Mouse (Mus musculus): Measurements from ENCODE around the gene Atn1. TPM values are rescaled to one million over a fixed set of nuclear protein-coding genes. Genes with fewer than 3 reads are reported as not detected.

Atn1 gene
- polyA plus RNA-seq, 1 experiment from 2014 or later: 9.0 TPM

GRCm38 (mm10) chr6:124737040-124737439 lies 19.3 kb downstream of the Atn1 start:
- Histone ChIP-seq H3K9ac (replicated peaks; ENCODE audit: low read length) (no peak overlapping the region), H3K36me3 (replicated peaks; ENCODE audit: control insufficient read depth, insufficient read depth, low read depth, low read length) (no peaks in the 10 kb centered on the region), H3K27me3 (ENCODE audit: control insufficient read depth, insufficient read depth, low read length) (no peaks in the 10 kb centered on the region), H3K4me1 (ENCODE audit: control insufficient read depth, insufficient read depth, low read length) (no peaks in the 10 kb centered on the region; the same call in 1 of the 2 replicates), H3K27ac (replicated peaks; ENCODE audit: low read depth, low read length) (no peak overlapping the region), H3K9me3 (replicated peaks; ENCODE audit: control insufficient read depth, low read length) (no peaks in the 10 kb centered on the region), H3K4me3 (ENCODE audit: low read depth, low read length) (no peak overlapping the region), H3K4me2 (ENCODE audit: low read depth, low read length) (no peak overlapping the region)
- 88% methylated on average over 11 of the region's 11 CpGs for WGBS
- ATAC-seq (replicated peaks; ENCODE audit: insufficient number of reproducible peaks, low FRiP score, low TSS enrichment, low read depth) (no peak), DNase-seq (ENCODE audit: low spot score) (no peak)

DNA sequence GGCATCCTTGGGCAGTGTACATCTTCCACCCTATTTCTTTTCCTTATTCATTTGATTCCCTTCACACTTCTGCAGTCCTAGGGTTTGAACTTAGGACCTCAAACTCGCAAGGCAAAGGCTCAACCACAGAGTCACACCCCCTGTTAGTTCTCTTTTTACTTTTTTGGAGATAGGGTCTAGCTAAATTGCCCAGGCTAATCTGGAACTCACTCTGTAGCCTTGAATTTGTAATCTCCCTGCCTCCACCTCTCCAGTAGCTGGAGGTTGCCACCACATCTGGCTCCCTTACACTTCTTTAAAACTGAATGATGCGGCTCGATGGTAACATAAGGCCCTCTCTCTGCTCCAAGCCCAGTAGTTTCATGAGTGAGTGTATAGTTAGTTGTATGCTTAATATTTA lies 21.9 kb downstream of the Atn1 start:
- Histone ChIP-seq H3K4me3 (ENCODE audit: low read depth, low read length) (no peak overlapping the region), H3K9me3 (replicated peaks; ENCODE audit: control insufficient read depth, low read length) (no peaks in the 10 kb centered on the region), H3K27ac (replicated peaks; ENCODE audit: low read depth, low read length) (no peak overlapping the region), H3K4me1 (ENCODE audit: control insufficient read depth, insufficient read depth, low read length) (no peaks in the 10 kb centered on the region; the same call in 1 of the 2 replicates), H3K36me3 (replicated peaks; ENCODE audit: control insufficient read depth, insufficient read depth, low read depth, low read length) (no peaks in the 10 kb centered on the region), H3K27me3 (ENCODE audit: control insufficient read depth, insufficient read depth, low read length) (no peaks in the 10 kb centered on the region), H3K4me2 (ENCODE audit: low read depth, low read length) (no peak overlapping the region), H3K9ac (replicated peaks; ENCODE audit: low read length) (no peak overlapping the region)
- no peak for DNase-seq (ENCODE audit: low spot score)
- ATAC-seq (replicated peaks; ENCODE audit: insufficient number of reproducible peaks, low FRiP score, low TSS enrichment, low read depth): no peak
- WGBS: 91% methylated on average over 3 of the region's 3 CpGs

- H3K27me3 ChIP-seq (ENCODE audit: control insufficient read depth, insufficient read depth, low read length): no peaks in the 10 kb centered on the region
- no peak overlapping the region for H3K9ac ChIP-seq (replicated peaks; ENCODE audit: low read length)
- no peak overlapping the region for H3K4me2 ChIP-seq (ENCODE audit: low read depth, low read length)
- ATAC-seq (replicated peaks; ENCODE audit: insufficient number of reproducible peaks, low FRiP score, low TSS enrichment, low read depth) (0 out of 2 replicates have a peak, but pooled peaks have one; percentile 45), DNase-seq (ENCODE audit: low spot score) (no peak)
- 45% methylated on average over 19 of the region's 19 CpGs for WGBS
- no peaks in the 10 kb centered on the region; the same call in 1 of the 2 replicates for H3K4me1 ChIP-seq (ENCODE audit: control insufficient read depth, insufficient read depth, low read length)
- H3K4me3 ChIP-seq (ENCODE audit: low read depth, low read length): no peak overlapping the region
- H3K36me3 ChIP-seq (replicated peaks; ENCODE audit: control insufficient read depth, insufficient read depth, low read depth, low read length): no peaks in the 10 kb centered on the region
- no peak overlapping the region for H3K27ac ChIP-seq (replicated peaks; ENCODE audit: low read depth, low read length)
- no peaks in the 10 kb centered on the region for H3K9me3 ChIP-seq (replicated peaks; ENCODE audit: control insufficient read depth, low read length)
These were observed 23.6 kb downstream of the Atn1 start for GRCm38 (mm10) chr6:124732476-124733370.

- H3K36me3 ChIP-seq (replicated peaks; ENCODE audit: control insufficient read depth, insufficient read depth, low read depth, low read length): no peaks in the 10 kb centered on the region
- no peaks in the 10 kb centered on the region; the same call in 1 of the 2 replicates for H3K4me1 ChIP-seq (ENCODE audit: control insufficient read depth, insufficient read depth, low read length)
- 84% methylated on average over 7 of the region's 7 CpGs for WGBS
- H3K9ac ChIP-seq (replicated peaks; ENCODE audit: low read length): no peak overlapping the region
- no peak overlapping the region for H3K27ac ChIP-seq (replicated peaks; ENCODE audit: low read depth, low read length)
- H3K4me3 ChIP-seq (ENCODE audit: low read depth, low read length): no peak overlapping the region
- no peak for DNase-seq (ENCODE audit: low spot score)
- no peak for ATAC-seq (replicated peaks; ENCODE audit: insufficient number of reproducible peaks, low FRiP score, low TSS enrichment, low read depth)
- H3K9me3 ChIP-seq (replicated peaks; ENCODE audit: control insufficient read depth, low read length): no peaks in the 10 kb centered on the region
- H3K4me2 ChIP-seq (ENCODE audit: low read depth, low read length): no peak overlapping the region
- no peaks in the 10 kb centered on the region for H3K27me3 ChIP-seq (ENCODE audit: control insufficient read depth, insufficient read depth, low read length)
These were observed 25.3 kb downstream of the Atn1 start for GRCm38 (mm10) chr6:124731038-124731437.

GRCm38 (mm10) chr6:124729850-124730705 lies 26.2 kb downstream of the Atn1 start:
- ATAC-seq (replicated peaks; ENCODE audit: insufficient number of reproducible peaks, low FRiP score, low TSS enrichment, low read depth): no peak
- Histone ChIP-seq H3K4me2 (ENCODE audit: low read depth, low read length) (no peak overlapping the region), H3K4me1 (ENCODE audit: control insufficient read depth, insufficient read depth, low read length) (no peaks in the 10 kb centered on the region; the same call in 1 of the 2 replicates), H3K4me3 (ENCODE audit: low read depth, low read length) (no peak overlapping the region), H3K9me3 (replicated peaks; ENCODE audit: control insufficient read depth, low read length) (no peaks in the 10 kb centered on the region), H3K27me3 (ENCODE audit: control insufficient read depth, insufficient read depth, low read length) (no peaks in the 10 kb centered on the region), H3K36me3 (replicated peaks; ENCODE audit: control insufficient read depth, insufficient read depth, low read depth, low read length) (no peaks in the 10 kb centered on the region), H3K9ac (replicated peaks; ENCODE audit: low read length) (no peak overlapping the region; the same call in 1 of the 2 replicates), H3K27ac (replicated peaks; ENCODE audit: low read depth, low read length) (no peak overlapping the region)
- 81% methylated on average over 8 of the region's 8 CpGs for WGBS
- DNase-seq (ENCODE audit: low spot score): no peak

GRCm38 (mm10) chr6:124728621-124729020 lies 27.7 kb downstream of the Atn1 start:
- Histone ChIP-seq H3K4me3 (ENCODE audit: low read depth, low read length) (no peak overlapping the region), H3K36me3 (replicated peaks; ENCODE audit: control insufficient read depth, insufficient read depth, low read depth, low read length) (no peaks in the 10 kb centered on the region), H3K27me3 (ENCODE audit: control insufficient read depth, insufficient read depth, low read length) (no peaks in the 10 kb centered on the region), H3K27ac (replicated peaks; ENCODE audit: low read depth, low read length) (no peak overlapping the region), H3K9me3 (replicated peaks; ENCODE audit: control insufficient read depth, low read length) (no peaks in the 10 kb centered on the region), H3K4me1 (ENCODE audit: control insufficient read depth, insufficient read depth, low read length) (no peaks in the 10 kb centered on the region; the same call in 1 of the 2 replicates), H3K9ac (replicated peaks; ENCODE audit: low read length) (no peak overlapping the region), H3K4me2 (ENCODE audit: low read depth, low read length) (no peak overlapping the region)
- ATAC-seq (replicated peaks; ENCODE audit: insufficient number of reproducible peaks, low FRiP score, low TSS enrichment, low read depth) (no peak), DNase-seq (ENCODE audit: low spot score) (no peak)
- WGBS: 88% methylated on average over 10 of the region's 10 CpGs

GRCm38 (mm10) chr6:124724472-124724871 lies 31.9 kb downstream of the Atn1 start:
- Histone ChIP-seq H3K27me3 (ENCODE audit: control insufficient read depth, insufficient read depth, low read length) (no peaks in the 10 kb centered on the region), H3K4me2 (ENCODE audit: low read depth, low read length) (no peak overlapping the region), H3K9ac (replicated peaks; ENCODE audit: low read length) (no peak overlapping the region), H3K27ac (replicated peaks; ENCODE audit: low read depth, low read length) (no peak overlapping the region), H3K36me3 (replicated peaks; ENCODE audit: control insufficient read depth, insufficient read depth, low read depth, low read length) (no peaks in the 10 kb centered on the region), H3K4me3 (ENCODE audit: low read depth, low read length) (no peak overlapping the region), H3K4me1 (ENCODE audit: control insufficient read depth, insufficient read depth, low read length) (no peaks in the 10 kb centered on the region), H3K9me3 (replicated peaks; ENCODE audit: control insufficient read depth, low read length) (no peaks in the 10 kb centered on the region)
- no peak for DNase-seq (ENCODE audit: low spot score)
- WGBS: 90% methylated on average over 10 of the region's 10 CpGs
- ATAC-seq (replicated peaks; ENCODE audit: insufficient number of reproducible peaks, low FRiP score, low TSS enrichment, low read depth): no peak

All from embryonic facial prominence, embryonic 11.5 days (tissue).